Mouse (Mus musculus) ES-E14 (cell line): Measurements from ENCODE around the gene Lrrc55. TPM values are rescaled to one million over a fixed set of nuclear protein-coding genes. Genes with fewer than 3 reads are reported as not detected.
A peak's percentile ranks its signal among the peaks of the same experiment; 100 is the strongest.

Source experiments
- DNase-seq: peaks from one replicate; pipeline ENCODE4 v3.0.0-alpha.2; 2013; ENCODE audit warnings: low read depth, low spot score
- H3K27ac ChIP-seq: 2 replicates; pipeline ENCODE4 v1.5.1; 2012; ENCODE audit warnings: low read depth, mild to moderate bottlenecking, low read length, moderate library complexity, mixed read lengths; ENCODE audit not compliant: poor library complexity, insufficient read depth, severe bottlenecking
- H3K36me3 ChIP-seq: 2 replicates; pipeline ENCODE4 v1.6.1; 2012; ENCODE audit warnings: mild to moderate bottlenecking, low read length, moderate library complexity, mixed read lengths; ENCODE audit not compliant: control insufficient read depth, poor library complexity, insufficient read depth, severe bottlenecking
- H3K4me1 ChIP-seq, 2 experiments: fragments of 150-350 bp in 1 of 2; sonication (generic) in 1 of 2; 2 replicates each; pipeline ENCODE4 v1.6.1; 2012; ENCODE audit warnings: low read length in 2 of 2, mild to moderate bottlenecking in 1 of 2, mixed read lengths in 1 of 2; ENCODE audit not compliant: control insufficient read depth in 2 of 2, insufficient read depth in 2 of 2, poor library complexity in 1 of 2
- H3K4me3 ChIP-seq, 2 experiments: fragments of 150-350 bp in 1 of 2; sonication (generic) in 1 of 2; 2 replicates each; pipeline ENCODE4 v1.5.1; 2012; ENCODE audit warnings: low read length in 2 of 2, low read depth in 1 of 2, mild to moderate bottlenecking in 1 of 2, mixed read lengths in 1 of 2; ENCODE audit not compliant: insufficient read depth in 1 of 2, poor library complexity in 1 of 2, severe bottlenecking in 1 of 2
- H3K9ac ChIP-seq: 2 replicates; pipeline ENCODE4 v1.6.1; 2012; ENCODE audit warnings: low read depth, mild to moderate bottlenecking, low read length, mixed read lengths; ENCODE audit not compliant: poor library complexity, insufficient read depth, severe bottlenecking
- H3K9me3 ChIP-seq: fragments of 150-350 bp; sonication (generic); 2 replicates; pipeline ENCODE4 v1.6.1; 2012; ENCODE audit warnings: low read depth, mild to moderate bottlenecking, low read length; ENCODE audit not compliant: control insufficient read depth, insufficient read depth
- CHD2 ChIP-seq: IDR thresholded peaks from 2 replicates; pipeline ENCODE4 v1.6.1; 2014; ENCODE audit warnings: mild to moderate bottlenecking, low read depth, low read length, inconsistent platforms
- HCFC1 ChIP-seq: IDR thresholded peaks from 2 replicates; pipeline ENCODE4 v1.6.1; 2012; ENCODE audit warnings: low read length, inconsistent platforms, borderline replicate concordance; ENCODE audit not compliant: insufficient read depth
- MAFK ChIP-seq: IDR thresholded peaks from 2 replicates; pipeline ENCODE4 v1.6.1; 2014; ENCODE audit warnings: mild to moderate bottlenecking, low read depth, low read length, inconsistent platforms; ENCODE audit not compliant: insufficient read depth
- ZC3H11A ChIP-seq: IDR thresholded peaks from 2 replicates; pipeline ENCODE4 v1.6.1; 2012; ENCODE audit warnings: low read depth, mild to moderate bottlenecking, inconsistent platforms, low read length, borderline replicate concordance
- ZNF384 ChIP-seq: IDR thresholded peaks from 2 replicates; pipeline ENCODE4 v1.6.1; 2012; ENCODE audit warnings: low read depth, low read length, inconsistent platforms
- in situ Hi-C, 2 experiments: fragments of 600-800 bp; cut with MboI; formaldehyde crosslinking; loops; one replicate each; pipeline ENCODE4 v1.15.1; 2025; ENCODE audit warnings: low sequenced_read_pairs in 2 of 2, inconsistent platforms in 1 of 2; ENCODE audit not compliant: unreplicated experiment in 2 of 2
- total RNA-seq: library from RNA; depleted of rRNA; stranded (reverse); fragments of 300-350 nt; gene quantifications from 2 replicates; pipeline ENCODE4 v1.2.3, GENCODE M21; 2012

Gene Lrrc55
- total RNA-seq, 1 experiment, result 0.36 TPM

- no peak overlapping the region for H3K9ac ChIP-seq
- H3K27ac ChIP-seq, result no peak overlapping the region
- H3K4me3 ChIP-seq, result no peak overlapping the region
- no peak for TF ChIP-seq MAFK
- TF ChIP-seq CHD2, result no peak
- TF ChIP-seq ZNF384, result no peak
- no peak for TF ChIP-seq ZC3H11A
- no peak for TF ChIP-seq HCFC1
- no peaks in the 10 kb centered on the region for H3K36me3 ChIP-seq
- H3K9me3 ChIP-seq, result no peaks in the 10 kb centered on the region
- no peak for DNase-seq
- peaks cover 0 to 2% of the 10 kb centered on the region in 2 experiments; a peak in 1 of 4 replicates for H3K4me1 ChIP-seq
- in situ Hi-C loops, result no loop called here
Measured at GRCm38 (mm10) chr2:85138143-85138542, 58.9 kb downstream of the Lrrc55 start.

GRCm38 (mm10) chr2:85137601-85138140 is 59.3 kb downstream of the Lrrc55 start:
- Histone ChIP-seq H3K36me3 (no peaks in the 10 kb centered on the region), H3K27ac (no peak overlapping the region), H3K9ac (no peak overlapping the region), H3K9me3 (no peaks in the 10 kb centered on the region), H3K4me3 (no peak overlapping the region), H3K4me1 (peaks cover 0 to 2% of the 10 kb centered on the region in 2 experiments; a peak in 1 of 4 replicates)
- TF ChIP-seq ZC3H11A (no peak), ZNF384 (no peak), HCFC1 (no peak), CHD2 (no peak), MAFK (no peak)
- no peak for DNase-seq
- in situ Hi-C loops, result no loop called here

DNA sequence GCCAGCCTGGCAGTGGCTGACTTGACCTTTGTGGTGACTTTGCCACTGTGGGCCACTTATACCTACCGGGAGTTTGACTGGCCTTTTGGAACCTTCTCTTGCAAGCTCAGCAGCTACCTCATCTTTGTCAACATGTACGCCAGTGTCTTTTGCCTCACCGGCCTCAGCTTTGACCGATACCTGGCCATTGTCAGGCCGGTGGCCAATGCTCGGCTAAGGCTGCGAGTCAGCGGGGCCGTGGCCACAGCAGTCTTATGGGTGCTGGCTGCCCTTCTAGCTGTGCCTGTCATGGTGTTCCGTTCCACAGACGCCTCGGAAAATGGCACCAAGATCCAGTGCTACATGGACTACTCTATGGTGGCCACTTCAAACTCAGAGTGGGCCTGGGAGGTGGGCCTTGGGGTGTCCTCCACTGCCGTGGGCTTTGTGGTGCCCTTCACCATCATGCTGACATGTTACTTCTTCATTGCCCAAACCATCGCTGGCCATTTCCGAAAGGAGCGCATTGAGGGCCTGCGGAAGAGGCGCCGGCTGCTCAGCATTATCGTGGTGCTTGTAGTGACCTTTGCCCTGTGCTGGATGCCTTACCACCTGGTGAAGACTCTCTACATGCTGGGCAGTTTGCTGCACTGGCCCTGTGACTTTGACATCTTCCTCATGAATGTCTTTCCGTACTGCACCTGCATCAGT is 60.0 kb downstream of the Lrrc55 start:
- TF ChIP-seq HCFC1, result no peak
- no peak for TF ChIP-seq CHD2
- TF ChIP-seq MAFK, result no peak
- TF ChIP-seq ZNF384, result no peak
- no peak for TF ChIP-seq ZC3H11A
- H3K27ac ChIP-seq, result no peak overlapping the region
- H3K9ac ChIP-seq, result no peak overlapping the region
- H3K9me3 ChIP-seq, result no peaks in the 10 kb centered on the region
- DNase-seq, result no peak
- no peak overlapping the region for H3K4me3 ChIP-seq
- in situ Hi-C loops, result no loop called here
- peaks cover 0 to 2% of the 10 kb centered on the region in 2 experiments; a peak in 1 of 4 replicates for H3K4me1 ChIP-seq
- H3K36me3 ChIP-seq, result no peaks in the 10 kb centered on the region

- Histone ChIP-seq H3K9ac (no peak within 1 kb of the TSS), H3K27ac (no peak within 1 kb of the TSS)
- DNase-seq, result peak; percentile 56
Measured at GRCm38 (mm10) chr2:85136089-85136488, 60.9 kb downstream of the Lrrc55 start, which contains the start of gene Aplnr. Aplnr (plus strand) TSS chr2:85136225.

More at GRCm38 (mm10) chr2:85136089-85136488, 60.9 kb downstream of the Lrrc55 start, which contains the start of gene Aplnr:
- in situ Hi-C loops, result no loop called here
- Histone ChIP-seq H3K36me3 (no peaks in the 10 kb centered on the region), H3K4me3 (no peak within 1 kb of the TSS), H3K4me1 (peaks cover 0 to 2% of the 10 kb centered on the region in 2 experiments; a peak in 1 of 4 replicates), H3K9me3 (no peaks in the 10 kb centered on the region)
- TF ChIP-seq ZNF384 (0 out of 2 replicates have a peak, but pooled peaks have one; percentile 35), MAFK (no peak), CHD2 (no peak)
